Mouse (Mus musculus): ENCODE measurements at regions not wholly inside any gene's neighbourhood (a gene's known extent, or its start where the extent isn't known, plus 50 kb on each side); places are given as distances from the start of the nearest gene placed in this dataset.

- no peak for TF ChIP-seq CTCF (IDR thresholded peaks at IDR 0.05)
- TF ChIP-seq EP300 (IDR thresholded peaks at IDR 0.05), result no peak
Measured at GRCm38 (mm10) chr5:50490223-50490622, 431.4 kb upstream of the Adgra3 start.
